ENCODE assay signal across 9 mouse cellular contexts in the genomic region with DNA sequence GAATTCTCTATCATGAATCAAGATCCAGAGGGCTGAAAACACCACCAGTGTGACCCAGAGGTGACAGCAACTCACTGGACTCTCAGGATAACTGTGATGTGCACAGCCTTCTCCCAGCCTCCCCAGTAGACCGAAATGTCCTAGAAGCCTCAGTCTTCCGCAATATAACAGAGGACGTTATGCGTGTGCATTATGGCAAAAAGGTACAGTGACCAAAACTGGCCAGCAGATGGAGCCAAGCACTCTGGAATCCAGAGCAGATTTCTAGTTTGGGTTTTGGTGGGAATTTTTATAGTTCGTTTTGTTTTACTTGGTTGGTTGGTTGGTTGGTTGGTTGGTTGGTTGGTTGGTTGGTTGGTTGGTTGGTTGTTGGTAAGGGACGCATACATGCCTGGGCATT. TPM values are rescaled to one million over a fixed set of nuclear protein-coding genes. Genes with fewer than 3 reads are reported as not detected.
DNase-seq lines count a peak whose midpoint lies in the region; ATAC-seq lines count a peak whose summit lies in the region.
"Had no signal": no experiment of that assay in that cellular context is flagged by ENCODE, and none has a peak within 500 bp of the region (broad histone marks: within the 10 kb centered on the region; RNA-seq: fewer than 3 reads in every experiment).

No protein-coding gene starts in this region.

- no peak for ATAC-seq in cerebellum, adult (ENCODE audit: insufficient number of reproducible peaks, low FRiP score, low TSS enrichment)
- ATAC-seq in kidney, embryonic 16.5 days (ENCODE audit: low FRiP score, low TSS enrichment): no peak
- 0 out of 2 replicates have a peak, but pooled peaks have one; percentile 54 for ATAC-seq in erythroblast, adult 5-6 weeks (replicated peaks; ENCODE audit: low FRiP score, poor library complexity, severe bottlenecking)
- no peak for ATAC-seq in limb, embryonic 11.5 days (ENCODE audit: insufficient number of reproducible peaks, low FRiP score, low TSS enrichment, low read depth)

- no peak overlapping the region for H3K4me3 ChIP-seq in kidney, embryonic 16.5 days (ENCODE audit: low read length)
- no peak overlapping the region for H3K4me3 ChIP-seq in limb, embryonic 11.5 days (ENCODE audit: low read depth, low read length)
- H3K4me3 ChIP-seq: heart, embryonic 15.5 days had no signal

- H3K4me1 ChIP-seq in kidney, embryonic 16.5 days (ENCODE audit: insufficient read depth, low read length): no peaks in the 10 kb centered on the region
- 0 out of 2 replicates have a peak, but pooled peaks cover 3% of the 10 kb centered on the region for H3K4me1 ChIP-seq in limb, embryonic 11.5 days (ENCODE audit: control insufficient read depth, insufficient read depth, low read length)
- H3K4me1 ChIP-seq: heart, embryonic 15.5 days had no signal

- peaks cover 7% of the 10 kb centered on the region; the same call in 1 of the 2 replicates for H3K36me3 ChIP-seq in kidney, embryonic 16.5 days (ENCODE audit: insufficient read depth, low read length)
- H3K36me3 ChIP-seq in limb, embryonic 11.5 days (ENCODE audit: control insufficient read depth, insufficient read depth, low read length): no peaks in the 10 kb centered on the region

- no peak overlapping the region for H3K9ac ChIP-seq in kidney, embryonic 16.5 days (replicated peaks; ENCODE audit: low read length)
- H3K9ac ChIP-seq in limb, embryonic 11.5 days (ENCODE audit: low read length): no peak overlapping the region
- H3K9ac ChIP-seq: heart, embryonic 15.5 days had no signal

- no peaks in the 10 kb centered on the region for H3K27me3 ChIP-seq in kidney, embryonic 16.5 days (ENCODE audit: insufficient read depth, low read length)
- H3K27me3 ChIP-seq in limb, embryonic 11.5 days (ENCODE audit: control insufficient read depth, insufficient read depth, low read length): no peaks in the 10 kb centered on the region
- H3K27me3 ChIP-seq: heart, embryonic 15.5 days had no signal

- H3K9me3 ChIP-seq in kidney, embryonic 16.5 days (ENCODE audit: low read length): no peaks in the 10 kb centered on the region
- no peaks in the 10 kb centered on the region for H3K9me3 ChIP-seq in limb, embryonic 11.5 days (ENCODE audit: control insufficient read depth, low read length)
- H3K9me3 ChIP-seq: heart, embryonic 15.5 days had no signal

- no peak overlapping the region for H3K27ac ChIP-seq in kidney, embryonic 16.5 days (ENCODE audit: low read length)
- H3K27ac ChIP-seq in limb, embryonic 11.5 days (replicated peaks; ENCODE audit: low read depth, low read length): no peak overlapping the region
- H3K27ac ChIP-seq: heart, embryonic 15.5 days had no signal

- no peak overlapping the region for H3K4me2 ChIP-seq in kidney, embryonic 16.5 days (replicated peaks; ENCODE audit: low read depth, low read length)
- H3K4me2 ChIP-seq in limb, embryonic 11.5 days (ENCODE audit: low read depth, severe bottlenecking): no peak overlapping the region
- H3K4me2 ChIP-seq: heart, embryonic 15.5 days had no signal

- WGBS in kidney, embryonic 16.5 days: 54% methylated on average over 6 of the region's 6 CpGs
- 52% methylated on average over 6 of the region's 6 CpGs for WGBS in limb, embryonic 11.5 days

- peak; percentile 8 for DNase-seq in cerebellum, adult 11 months
- DNase-seq in kidney, adult 9 months: peak; percentile 19
- peak; percentile 51 for DNase-seq in adipocyte (ENCODE audit: low spot score)
- DNase-seq in limb, embryonic 11.5 days (ENCODE audit: low spot score): peak; percentile 72
- peak; percentile 70 to 85 for DNase-seq in right cerebral cortex, postnatal 10 days (ENCODE audit: low spot score in 2 of 2)

RNA-seq across cellular contexts. Expression of gene Fam114a2, which starts 43.3 kb away (rescaled TPM):
- polyA plus RNA-seq in kidney, embryonic 16.5 days (2015; fragmentation: Nextera tagmentation; extraction: Ambion mirVana): 87.2 and 96.8 TPM in 2 replicates
- 28.4 and 29.5 TPM in 2 replicates for total RNA-seq in erythroblast, adult 5-6 weeks (2015; ENCODE audit: low replicate concordance)
- total RNA-seq in erythroblast, adult 5-6 weeks (2017; ENCODE audit: low replicate concordance): 59.7 and 70.8 TPM in 2 replicates
- polyA plus RNA-seq in limb, embryonic 11.5 days (2014; fragmentation: Nextera tagmentation; extraction: Ambion mirVana): 48.9 and 50.1 TPM in 2 replicates

RNA-seq across cellular contexts. Expression of gene Mfap3, which starts 43.3 kb away (rescaled TPM):
- 50.7 and 51.3 TPM in 2 replicates for polyA plus RNA-seq in kidney, embryonic 16.5 days (2015; fragmentation: Nextera tagmentation; extraction: Ambion mirVana)
- total RNA-seq in erythroblast, adult 5-6 weeks (2015; ENCODE audit: low replicate concordance): 10.8 and 12.5 TPM in 2 replicates
- 6.3 and 7.6 TPM in 2 replicates for total RNA-seq in erythroblast, adult 5-6 weeks (2017; ENCODE audit: low replicate concordance)
- 52.6 and 53.4 TPM in 2 replicates for polyA plus RNA-seq in limb, embryonic 11.5 days (2014; fragmentation: Nextera tagmentation; extraction: Ambion mirVana)

Comparison
In these comparisons a context has a peak if more than half of its experiments do, and no peak if none do; other contexts are left out.
1. DNase-seq: peak in every context shown above with its lines; median percentile 78 in right cerebral cortex, postnatal 10 days; 72 in limb, embryonic 11.5 days; 51 in adipocyte; 19 in kidney, adult 9 months; 8 in cerebellum, adult 11 months.